Mouse (Mus musculus): Measurements from ENCODE around the gene Pax2. TPM values are rescaled to one million over a fixed set of nuclear protein-coding genes. Genes with fewer than 3 reads are reported as not detected.

Gene Pax2
- polyA plus RNA-seq, 1 experiment from 2014 or later = not detected

GRCm38 (mm10) chr19:44868766-44869165 lies 112.9 kb downstream of the Pax2 start:
- 44% methylated on average over 2 of the region's 2 CpGs for WGBS
- no peaks in the 10 kb centered on the region for H3K27me3 ChIP-seq (replicated peaks; ENCODE audit: insufficient read depth, low read length)
- H3K4me2 ChIP-seq (replicated peaks; ENCODE audit: low read depth, low read length) = no peak overlapping the region
- H3K9me3 ChIP-seq (ENCODE audit: low read length) = no peaks in the 10 kb centered on the region
- H3K4me1 ChIP-seq (ENCODE audit: insufficient read depth, low read depth, low read length) = no peaks in the 10 kb centered on the region
- TF ChIP-seq EP300 (IDR thresholded peaks at IDR 0.05) = no peak
- no peak for TF ChIP-seq CTCF (IDR thresholded peaks at IDR 0.05)
- H3K36me3 ChIP-seq (ENCODE audit: insufficient read depth, low read length) = no peaks in the 10 kb centered on the region
- ATAC-seq (no peak), DNase-seq (ENCODE audit: low spot score) (no peak)
- H3K9ac ChIP-seq (replicated peaks; ENCODE audit: low read depth) = no peak overlapping the region
- no peak overlapping the region for H3K4me3 ChIP-seq (ENCODE audit: low read depth, low read length)
- no peak overlapping the region for H3K27ac ChIP-seq (ENCODE audit: low read length)

- Histone ChIP-seq H3K36me3 (ENCODE audit: insufficient read depth, low read length) (no peaks in the 10 kb centered on the region), H3K9me3 (ENCODE audit: low read length) (no peaks in the 10 kb centered on the region), H3K4me2 (replicated peaks; ENCODE audit: low read depth, low read length) (no peak overlapping the region), H3K9ac (replicated peaks; ENCODE audit: low read depth) (no peak overlapping the region), H3K4me3 (ENCODE audit: low read depth, low read length) (no peak overlapping the region), H3K4me1 (ENCODE audit: insufficient read depth, low read depth, low read length) (no peaks in the 10 kb centered on the region), H3K27ac (ENCODE audit: low read length) (no peak overlapping the region), H3K27me3 (replicated peaks; ENCODE audit: insufficient read depth, low read length) (no peaks in the 10 kb centered on the region)
- no peak for TF ChIP-seq CTCF (IDR thresholded peaks at IDR 0.05)
- no peak for TF ChIP-seq EP300 (IDR thresholded peaks at IDR 0.05)
- 67% methylated on average over 15 of the region's 15 CpGs for WGBS
- DNase-seq (ENCODE audit: low spot score) (no peak), ATAC-seq (no peak)
Measured at GRCm38 (mm10) chr19:44874186-44874898, 118.5 kb downstream of the Pax2 start.

- Histone ChIP-seq H3K36me3 (ENCODE audit: insufficient read depth, low read length) (no peaks in the 10 kb centered on the region), H3K4me1 (ENCODE audit: insufficient read depth, low read depth, low read length) (no peaks in the 10 kb centered on the region), H3K4me3 (ENCODE audit: low read depth, low read length) (no peak overlapping the region), H3K27ac (ENCODE audit: low read length) (no peak overlapping the region), H3K9me3 (ENCODE audit: low read length) (no peaks in the 10 kb centered on the region), H3K9ac (replicated peaks; ENCODE audit: low read depth) (no peak overlapping the region), H3K4me2 (replicated peaks; ENCODE audit: low read depth, low read length) (no peak overlapping the region), H3K27me3 (replicated peaks; ENCODE audit: insufficient read depth, low read length) (no peaks in the 10 kb centered on the region)
- WGBS = 33% methylated on average over 6 of the region's 6 CpGs
- no peak for TF ChIP-seq CTCF (IDR thresholded peaks at IDR 0.05)
- no peak for TF ChIP-seq EP300 (IDR thresholded peaks at IDR 0.05)
- ATAC-seq (no peak; the same call in 1 of the 2 replicates), DNase-seq (ENCODE audit: low spot score) (no peak)
Measured at GRCm38 (mm10) chr19:44874928-44875327, 119.1 kb downstream of the Pax2 start.

GRCm38 (mm10) chr19:44875718-44876117 lies 119.9 kb downstream of the Pax2 start:
- ATAC-seq = no peak
- H3K9me3 ChIP-seq (ENCODE audit: low read length) = no peaks in the 10 kb centered on the region
- TF ChIP-seq EP300 (IDR thresholded peaks at IDR 0.05) (no peak), CTCF (IDR thresholded peaks at IDR 0.05) (no peak)
- 75% methylated on average over 1 of the region's 1 CpGs for WGBS
- H3K9ac ChIP-seq (replicated peaks; ENCODE audit: low read depth) = no peak overlapping the region
- no peak overlapping the region for H3K4me3 ChIP-seq (ENCODE audit: low read depth, low read length)
- no peak overlapping the region for H3K4me2 ChIP-seq (replicated peaks; ENCODE audit: low read depth, low read length)
- no peaks in the 10 kb centered on the region for H3K36me3 ChIP-seq (ENCODE audit: insufficient read depth, low read length)
- H3K27ac ChIP-seq (ENCODE audit: low read length) = no peak overlapping the region
- H3K4me1 ChIP-seq (ENCODE audit: insufficient read depth, low read depth, low read length) = no peaks in the 10 kb centered on the region
- no peak for DNase-seq (ENCODE audit: low spot score)
- H3K27me3 ChIP-seq (replicated peaks; ENCODE audit: insufficient read depth, low read length) = no peaks in the 10 kb centered on the region

- Histone ChIP-seq H3K4me2 (replicated peaks; ENCODE audit: low read depth, low read length) (no peak overlapping the region), H3K4me3 (ENCODE audit: low read depth, low read length) (no peak overlapping the region), H3K36me3 (ENCODE audit: insufficient read depth, low read length) (no peaks in the 10 kb centered on the region), H3K9ac (replicated peaks; ENCODE audit: low read depth) (no peak overlapping the region), H3K27ac (ENCODE audit: low read length) (no peak overlapping the region), H3K9me3 (ENCODE audit: low read length) (no peaks in the 10 kb centered on the region), H3K4me1 (ENCODE audit: insufficient read depth, low read depth, low read length) (no peaks in the 10 kb centered on the region), H3K27me3 (replicated peaks; ENCODE audit: insufficient read depth, low read length) (no peaks in the 10 kb centered on the region)
- DNase-seq (ENCODE audit: low spot score) = no peak
- WGBS = 85% methylated on average over 7 of the region's 7 CpGs
- TF ChIP-seq EP300 (IDR thresholded peaks at IDR 0.05) (no peak), CTCF (IDR thresholded peaks at IDR 0.05) (no peak)
- no peak for ATAC-seq
Measured at GRCm38 (mm10) chr19:44876529-44876928, 120.7 kb downstream of the Pax2 start.

- Histone ChIP-seq H3K27ac (ENCODE audit: low read length) (no peak overlapping the region), H3K9ac (replicated peaks; ENCODE audit: low read depth) (no peak overlapping the region), H3K9me3 (ENCODE audit: low read length) (no peaks in the 10 kb centered on the region), H3K4me2 (replicated peaks; ENCODE audit: low read depth, low read length) (peak overlapping the region; percentile 34), H3K4me1 (ENCODE audit: insufficient read depth, low read depth, low read length) (no peaks in the 10 kb centered on the region), H3K27me3 (replicated peaks; ENCODE audit: insufficient read depth, low read length) (no peaks in the 10 kb centered on the region), H3K4me3 (ENCODE audit: low read depth, low read length) (peak overlapping the region; percentile 12; the same call in 1 of the 2 replicates), H3K36me3 (ENCODE audit: insufficient read depth, low read length) (no peaks in the 10 kb centered on the region)
- TF ChIP-seq EP300 (IDR thresholded peaks at IDR 0.05) (no peak), CTCF (IDR thresholded peaks at IDR 0.05) (no peak)
- DNase-seq (ENCODE audit: low spot score) = peak; percentile 28
- ATAC-seq = peak; percentile 44; the same call in 1 of the 2 replicates
- WGBS = under 1% methylated on average over 27 of the region's 31 CpGs
Measured at GRCm38 (mm10) chr19:44882552-44883024, 126.7 kb downstream of the Pax2 start.
